Mouse (Mus musculus): ENCODE results near the gene Plcxd2. TPM values are rescaled to one million over a fixed set of nuclear protein-coding genes. Genes with fewer than 3 reads are reported as not detected.

Gene Plcxd2
- polyA plus RNA-seq (2015; fragmentation: Illumina TruSeq; extraction: RNeasy Lipid Tissue Mini Kit (QIAGEN cat#74804); ENCODE audit: insufficient read depth, low replicate concordance): 8.5 TPM

DNA sequence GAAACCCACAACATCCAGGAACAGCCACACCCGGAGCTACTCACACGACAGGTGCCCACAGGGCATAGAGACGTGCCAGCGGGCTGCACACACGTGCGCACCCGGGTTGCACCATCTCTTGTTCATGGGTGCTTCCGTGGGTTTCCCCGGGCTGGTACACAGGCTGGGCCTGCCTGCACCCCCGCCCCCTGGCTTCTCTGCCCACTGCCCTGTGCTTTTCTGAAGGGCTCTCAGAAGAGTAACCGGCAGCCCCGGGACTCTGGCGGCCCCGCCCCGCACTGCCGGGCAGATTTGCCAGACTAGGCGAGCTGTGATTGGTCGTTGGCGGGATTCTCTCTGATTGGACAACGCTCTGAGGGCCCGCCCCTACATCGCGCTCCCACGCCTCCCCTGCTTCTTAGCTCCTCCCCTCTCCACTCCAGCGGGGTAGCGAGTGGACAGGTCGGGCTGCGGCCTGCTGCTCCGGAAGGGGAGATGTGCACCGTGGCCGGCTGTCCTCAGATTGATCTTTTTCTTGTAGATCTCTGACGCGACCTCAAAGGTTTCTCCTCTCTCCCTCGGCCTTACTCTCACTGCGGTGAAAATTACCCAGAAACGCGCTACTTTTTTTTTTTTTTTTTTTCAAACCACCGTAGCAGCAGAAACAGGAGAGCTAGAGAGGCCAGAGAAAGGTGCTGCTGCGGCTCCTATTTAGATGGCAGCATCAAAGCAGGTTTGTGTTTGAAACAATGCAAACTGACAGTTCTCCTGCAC is at the start of gene Plcxd2:
Gene Plcxd2 (minus strand): TSS at position 66 of the 753 bp plus-strand sequence.

DNA sequence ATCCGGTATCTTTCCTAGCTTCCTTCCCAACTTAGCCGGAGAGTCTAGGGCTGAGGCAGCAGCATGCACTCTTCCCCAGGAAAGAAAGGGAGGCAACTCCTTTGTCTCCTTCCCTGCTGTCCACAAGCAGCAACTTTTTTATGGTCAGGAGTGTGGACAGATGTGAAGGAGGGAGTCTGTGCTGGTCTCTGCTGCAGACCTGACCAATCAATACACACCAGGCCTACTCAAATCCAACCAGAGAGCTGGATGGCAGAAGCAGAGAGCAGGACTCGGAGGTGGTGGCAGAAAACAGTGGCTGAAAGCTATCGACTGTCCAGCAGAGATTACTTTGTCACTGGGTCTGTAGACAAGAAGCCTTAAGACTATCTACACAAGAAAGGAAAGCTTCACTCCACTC is 56.6 kb downstream of the Plcxd2 start, which contains the start of gene Phldb2:
Gene Phldb2 (minus strand): TSS at position 205 of the 400 bp plus-strand sequence.

Other genes starting within 250 kb of the Plcxd2 start
- gene Phldb2, start 56.6 kb downstream of the Plcxd2 start, polyA plus RNA-seq (2015; fragmentation: Illumina TruSeq; extraction: RNeasy Lipid Tissue Mini Kit (QIAGEN cat#74804); ENCODE audit: insufficient read depth, low replicate concordance): 21.8 TPM
- gene Cd96, start 110.0 kb upstream of the Plcxd2 start, polyA plus RNA-seq (2015; fragmentation: Illumina TruSeq; extraction: RNeasy Lipid Tissue Mini Kit (QIAGEN cat#74804); ENCODE audit: insufficient read depth, low replicate concordance): 37.0 TPM
- 0.48 TPM for gene Gm4737, start 144.9 kb upstream of the Plcxd2 start, polyA plus RNA-seq (2015; fragmentation: Illumina TruSeq; extraction: RNeasy Lipid Tissue Mini Kit (QIAGEN cat#74804); ENCODE audit: insufficient read depth, low replicate concordance)